Mouse (Mus musculus) kidney, adult 2 months (tissue): ENCODE data around the gene Spef1.
"Not testable (repeated sequence)": the region's sequence is repeated elsewhere in the genome, so short reads cannot be mapped to it uniquely, and the experiment has no call there.

Source experiments
- CTCF ChIP-seq: fragments of 200-500 bp; conservative IDR thresholded peaks from 2 replicates; pipeline ENCODE4 v1.5.1; 2011; ENCODE audit warnings: low read depth, mild to moderate bottlenecking, control low read depth, low read length, moderate library complexity, mixed read lengths; ENCODE audit not compliant: insufficient read depth, insufficient read length
- POLR2A ChIP-seq: fragments of 200-500 bp; IDR thresholded peaks from one replicate; pipeline ENCODE4 v1.6.1; 2011; ENCODE audit warnings: low read depth, low read length, control low read depth

GRCm38 (mm10) chr2:131226669-131227068 is 39.6 kb upstream of the Spef1 start:
- not testable (repeated sequence) for TF ChIP-seq CTCF, POLR2A
